ENCODE assay signal across 30 mouse cellular contexts in the genomic region with DNA sequence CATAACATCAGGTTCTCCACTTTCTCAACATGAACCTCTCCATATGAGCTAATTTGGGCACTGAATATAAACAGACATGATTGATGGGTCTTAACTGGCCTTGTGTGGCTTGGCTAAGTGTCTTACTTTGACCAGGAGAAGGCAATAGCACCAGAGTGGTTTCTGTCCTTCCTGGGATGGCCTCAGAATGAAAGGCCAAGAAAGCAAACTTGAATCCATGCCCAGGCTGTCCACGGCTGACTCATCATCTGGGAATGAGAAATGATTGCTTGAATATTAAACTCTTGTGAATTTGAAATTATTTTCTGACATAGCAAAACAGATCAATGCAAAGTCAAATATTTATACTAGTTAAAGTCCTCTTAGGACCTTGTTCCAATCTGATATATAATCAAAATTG. TPM values are rescaled to one million over a fixed set of nuclear protein-coding genes. Genes with fewer than 3 reads are reported as not detected.
DNase-seq lines count a peak whose midpoint lies in the region; ATAC-seq and TF ChIP-seq lines count a peak whose summit lies in the region.
"Had no signal": no experiment of that assay in that cellular context is flagged by ENCODE, and none has a peak within 500 bp of the region (broad histone marks: within the 10 kb centered on the region; RNA-seq: fewer than 3 reads in every experiment).

No protein-coding gene starts in this region.

- H3K4me1 ChIP-seq in liver, adult 2 months (ENCODE audit: control insufficient read depth, insufficient read depth, low read length) = no peaks in the 10 kb centered on the region
- H3K4me1 ChIP-seq in liver, embryonic 12.5 days = no peaks in the 10 kb centered on the region
- no peaks in the 10 kb centered on the region for H3K4me1 ChIP-seq in forebrain, embryonic 11.5 days (replicated peaks; ENCODE audit: control insufficient read depth, insufficient read depth, low read length)
- no peaks in the 10 kb centered on the region for H3K4me1 ChIP-seq in heart, embryonic 11.5 days (ENCODE audit: control insufficient read depth, insufficient read depth, low read length)
- H3K4me1 ChIP-seq in hindbrain, embryonic 16.5 days (ENCODE audit: control insufficient read depth, insufficient read depth, low read depth, low read length) = no peaks in the 10 kb centered on the region
- H3K4me1 ChIP-seq: hindbrain, embryonic 10.5 days; hindbrain, embryonic 15.5 days; kidney, embryonic 15.5 days; limb, embryonic 10.5 days; limb, embryonic 15.5 days; liver, embryonic 15.5 days had no signal

- no peak for ATAC-seq in liver, embryonic 12.5 days
- no peak for ATAC-seq in forebrain, embryonic 11.5 days (replicated peaks; ENCODE audit: low FRiP score)
- no peak for ATAC-seq in heart, embryonic 11.5 days (replicated peaks; ENCODE audit: insufficient number of reproducible peaks, low FRiP score, low TSS enrichment)
- no peak for ATAC-seq in hindbrain, embryonic 16.5 days
- ATAC-seq: forebrain, embryonic 16.5 days; Patski had no signal

- no peaks in the 10 kb centered on the region for H3K27me3 ChIP-seq in liver, adult 2 months (ENCODE audit: control insufficient read depth, insufficient read depth, low read length)
- no peaks in the 10 kb centered on the region for H3K27me3 ChIP-seq in liver, embryonic 12.5 days (replicated peaks)
- no peaks in the 10 kb centered on the region for H3K27me3 ChIP-seq in forebrain, embryonic 11.5 days (ENCODE audit: control insufficient read depth, insufficient read depth, low read length)
- H3K27me3 ChIP-seq in heart, embryonic 11.5 days (ENCODE audit: control insufficient read depth, insufficient read depth, low read length) = no peaks in the 10 kb centered on the region
- H3K27me3 ChIP-seq in hindbrain, embryonic 16.5 days (replicated peaks; ENCODE audit: control insufficient read depth, insufficient read depth, low read length) = no peaks in the 10 kb centered on the region
- H3K27me3 ChIP-seq: CH12.LX; hindbrain, embryonic 15.5 days; kidney, embryonic 15.5 days; limb, embryonic 15.5 days; liver, embryonic 15.5 days; Patski had no signal

- 50% methylated on average over 1 of the region's 1 CpGs for WGBS in liver, adult 2 months
- WGBS in liver, embryonic 12.5 days (ENCODE audit: insufficient replicate concordance) = 67% methylated on average over 1 of the region's 1 CpGs
- 88% methylated on average over 1 of the region's 1 CpGs for WGBS in forebrain, embryonic 11.5 days
- 88% methylated on average over 1 of the region's 1 CpGs for WGBS in heart, embryonic 11.5 days (ENCODE audit: insufficient replicate concordance)
- 97% methylated on average over 1 of the region's 1 CpGs for WGBS in hindbrain, embryonic 16.5 days

- no peak overlapping the region for H3K27ac ChIP-seq in liver, adult 2 months (replicated peaks; ENCODE audit: insufficient read depth, low read depth, low read length)
- H3K27ac ChIP-seq in liver, embryonic 12.5 days = no peak overlapping the region
- H3K27ac ChIP-seq in forebrain, embryonic 11.5 days (ENCODE audit: low read depth, low read length) = no peak overlapping the region
- no peak overlapping the region for H3K27ac ChIP-seq in heart, embryonic 11.5 days (ENCODE audit: low read depth, low read length)
- H3K27ac ChIP-seq in hindbrain, embryonic 16.5 days (ENCODE audit: low read depth, low read length) = no peak overlapping the region
- H3K27ac ChIP-seq: gastrocnemius, adult 2 months; hindbrain, embryonic 10.5 days; hindbrain, embryonic 15.5 days; kidney, embryonic 15.5 days; limb, embryonic 10.5 days; limb, embryonic 15.5 days; liver, embryonic 15.5 days; macrophage; stomach, postnatal 0 days had no signal

- peak; percentile 45 for DNase-seq in liver, adult 2 months (ENCODE audit: extremely low read depth, low read depth, low spot score)
- DNase-seq in 3T3-L1 (ENCODE audit: low read depth, low spot score) (peak; percentile 96), adipocyte (ENCODE audit: low spot score) (peak; percentile 83)
- peak; percentile 35 for DNase-seq in adrenal gland, postnatal 25 days
- DNase-seq in forebrain, embryonic 11.5 days (ENCODE audit: low spot score) = no peak
- DNase-seq: cerebellum, adult 2 months; cerebellum, postnatal 14 days; gastrocnemius, adult 2 months; heart, postnatal 14 days; kidney, adult 18-20 months; kidney, postnatal 36 days; lung, embryonic 14.5 days; midbrain, embryonic 14.5 days; thymus, adult 2 months; thymus, postnatal 4 days had no signal

- H3K9me3 ChIP-seq in liver, embryonic 12.5 days (replicated peaks) = no peaks in the 10 kb centered on the region
- H3K9me3 ChIP-seq in forebrain, embryonic 11.5 days (ENCODE audit: control insufficient read depth, low read length) = no peaks in the 10 kb centered on the region
- H3K9me3 ChIP-seq in heart, embryonic 11.5 days (replicated peaks; ENCODE audit: control insufficient read depth, low read length) = no peaks in the 10 kb centered on the region
- no peaks in the 10 kb centered on the region for H3K9me3 ChIP-seq in hindbrain, embryonic 16.5 days (ENCODE audit: control insufficient read depth, low read length)
- H3K9me3 ChIP-seq: hindbrain, embryonic 10.5 days; hindbrain, embryonic 15.5 days; kidney, embryonic 15.5 days; limb, embryonic 10.5 days; limb, embryonic 15.5 days; liver, embryonic 15.5 days had no signal

- TF ChIP-seq CTCF in liver, adult 2 months (IDR thresholded peaks at IDR 0.05; ENCODE audit: low read depth, low read length) = no peak

- H3K79me2 ChIP-seq in liver, adult 2 months (ENCODE audit: control insufficient read depth, insufficient read depth, low read length) = no peaks in the 10 kb centered on the region

- no peak overlapping the region for H3K9ac ChIP-seq in liver, adult 2 months (ENCODE audit: low read depth, low read length)
- H3K9ac ChIP-seq in liver, embryonic 12.5 days = no peak overlapping the region
- no peak overlapping the region for H3K9ac ChIP-seq in forebrain, embryonic 11.5 days (ENCODE audit: low read length)
- H3K9ac ChIP-seq in heart, embryonic 11.5 days (ENCODE audit: low read depth, low read length) = no peak overlapping the region
- no peak overlapping the region for H3K9ac ChIP-seq in hindbrain, embryonic 16.5 days (ENCODE audit: low read depth, low read length)
- H3K9ac ChIP-seq: hindbrain, embryonic 15.5 days; kidney, embryonic 15.5 days; limb, embryonic 15.5 days; liver, embryonic 15.5 days; lung, embryonic 14.5 days had no signal

- H3K36me3 ChIP-seq in liver, adult 2 months (ENCODE audit: control insufficient read depth, insufficient read depth, low read length) = no peaks in the 10 kb centered on the region
- no peaks in the 10 kb centered on the region for H3K36me3 ChIP-seq in liver, embryonic 12.5 days
- no peaks in the 10 kb centered on the region for H3K36me3 ChIP-seq in forebrain, embryonic 11.5 days (ENCODE audit: control insufficient read depth, insufficient read depth, low read length)
- H3K36me3 ChIP-seq in heart, embryonic 11.5 days (ENCODE audit: control insufficient read depth, insufficient read depth, low read length) = no peaks in the 10 kb centered on the region
- H3K36me3 ChIP-seq in hindbrain, embryonic 16.5 days (ENCODE audit: control insufficient read depth, insufficient read depth, low read length) = no peaks in the 10 kb centered on the region
- H3K36me3 ChIP-seq: hindbrain, embryonic 10.5 days; hindbrain, embryonic 15.5 days; kidney, embryonic 15.5 days; limb, embryonic 10.5 days; limb, embryonic 15.5 days; liver, embryonic 15.5 days had no signal

- no peak overlapping the region for H3K4me2 ChIP-seq in liver, embryonic 12.5 days
- no peak overlapping the region for H3K4me2 ChIP-seq in forebrain, embryonic 11.5 days (ENCODE audit: low read depth, low read length, severe bottlenecking)
- H3K4me2 ChIP-seq in heart, embryonic 11.5 days = no peak overlapping the region
- H3K4me2 ChIP-seq in hindbrain, embryonic 16.5 days (ENCODE audit: low read length) = no peak overlapping the region
- H3K4me2 ChIP-seq: hindbrain, embryonic 15.5 days; kidney, embryonic 15.5 days; limb, embryonic 15.5 days; liver, embryonic 15.5 days; lung, embryonic 14.5 days had no signal

- H3K4me3 ChIP-seq in liver, adult 2 months (ENCODE audit: insufficient read depth, low read depth, low read length) = no peak overlapping the region
- H3K4me3 ChIP-seq in liver, embryonic 12.5 days = no peak overlapping the region
- no peak overlapping the region for H3K4me3 ChIP-seq in forebrain, embryonic 11.5 days (ENCODE audit: low read depth, low read length)
- H3K4me3 ChIP-seq in heart, embryonic 11.5 days (ENCODE audit: low read depth, low read length) = no peak overlapping the region
- H3K4me3 ChIP-seq in hindbrain, embryonic 16.5 days (ENCODE audit: low read length) = no peak overlapping the region
- H3K4me3 ChIP-seq: gastrocnemius, adult 2 months; hindbrain, embryonic 10.5 days; hindbrain, embryonic 15.5 days; kidney, embryonic 15.5 days; limb, embryonic 10.5 days; limb, embryonic 15.5 days; liver, embryonic 15.5 days had no signal

- no peak for TF ChIP-seq POLR2A in liver, adult 2 months (IDR thresholded peaks at IDR 0.05; ENCODE audit: extremely low read depth, insufficient read depth, low read length)

RNA-seq across cellular contexts. Expression of a gene that starts 42.9 kb away (rescaled TPM):
- total RNA-seq in liver, adult 2 months (2014; rRNA removed) = 1.1 and 1.4 TPM in 2 replicates
- polyA plus RNA-seq in liver, adult 2 months (2012; rRNA removed) = 0.32 and 0.39 TPM in 2 replicates
- polyA plus RNA-seq in liver, embryonic 12.5 days (2016; fragmentation: Nextera tagmentation; extraction: Ambion mirVana) = 0.20 and 0.35 TPM in 2 replicates
- 1.2 and 3.8 TPM in 2 replicates for total RNA-seq in adrenal gland, postnatal 25 days (2021)
- 6.4 and 6.7 TPM in 2 replicates for polyA plus RNA-seq in forebrain, embryonic 11.5 days (2014; fragmentation: Nextera tagmentation; extraction: Ambion mirVana)
- polyA plus RNA-seq in heart, embryonic 11.5 days (2014; fragmentation: Nextera tagmentation; extraction: Ambion mirVana) = 0.19 and 0.38 TPM in 2 replicates
- polyA plus RNA-seq in hindbrain, embryonic 16.5 days (2015; fragmentation: Nextera tagmentation; extraction: Ambion mirVana) = 41.0 and 42.5 TPM in 2 replicates
- total RNA-seq: CH12.LX; monocyte, adult 5-6 weeks had no signal
- polyA plus RNA-seq: macrophage, Patski had no signal
